Mouse (Mus musculus) MEL (cell line): ENCODE results near the gene Myzap. TPM values are rescaled to one million over a fixed set of nuclear protein-coding genes. Genes with fewer than 3 reads are reported as not detected.

Experiments used
- DNase-seq: peaks from one replicate; pipeline ENCODE4 v3.0.0; 2011; ENCODE audit warnings: low read depth, low spot score
- H3K27ac ChIP-seq: 2 replicates; pipeline ENCODE4 v1.5.1; 2012; ENCODE audit warnings: low read depth, mild to moderate bottlenecking, control low read depth, low read length, moderate library complexity; ENCODE audit not compliant: control insufficient read depth
- H3K27me3 ChIP-seq, 2 experiments: fragments of 150-350 bp in 1 of 2; sonication (generic) in 1 of 2; 2 replicates each; pipeline ENCODE4 v1.6.1; 2012; ENCODE audit warnings: low read length in 2 of 2, mild to moderate bottlenecking in 2 of 2, improper control_type of control experiment in 1 of 2, moderate library complexity in 1 of 2; ENCODE audit not compliant: insufficient read depth in 2 of 2, control insufficient read depth in 1 of 2
- H3K36me3 ChIP-seq, 2 experiments: 2 replicates each; pipeline ENCODE4 v1.6.1; 2012 to 2014; ENCODE audit warnings: low read length in 2 of 2, improper control_type of control experiment in 1 of 2, inconsistent platforms in 1 of 2, mild to moderate bottlenecking in 1 of 2; ENCODE audit not compliant: insufficient read depth in 2 of 2, control insufficient read depth in 1 of 2
- H3K4me1 ChIP-seq, 2 experiments: fragments of 150-350 bp in 1 of 2; sonication (generic) in 1 of 2; 2 replicates each; pipeline ENCODE4 v1.6.1; 2012; ENCODE audit warnings: low read length in 2 of 2, improper control_type of control experiment in 1 of 2, mild to moderate bottlenecking in 1 of 2; ENCODE audit not compliant: insufficient read depth in 2 of 2, control insufficient read depth in 1 of 2
- H3K4me3 ChIP-seq, 2 experiments: fragments of 150-350 bp in 1 of 2; sonication (generic) in 1 of 2; 2 replicates each; pipeline ENCODE4 v1.5.1; 2012; ENCODE audit warnings: low read depth in 2 of 2, low read length in 2 of 2, mild to moderate bottlenecking in 2 of 2, moderate library complexity in 2 of 2, control low read depth in 1 of 2, improper control_type of control experiment in 1 of 2; ENCODE audit not compliant: control insufficient read depth in 1 of 2, insufficient read depth in 1 of 2
- H3K79me2 ChIP-seq: 2 replicates; pipeline ENCODE4 v1.6.1; 2012; ENCODE audit warnings: mild to moderate bottlenecking, low read length, moderate library complexity; ENCODE audit not compliant: control insufficient read depth, poor library complexity, insufficient read depth
- H3K9ac ChIP-seq: 2 replicates; pipeline ENCODE4 v1.6.1; 2012; ENCODE audit warnings: low read depth, mild to moderate bottlenecking, control low read depth, low read length, moderate library complexity; ENCODE audit not compliant: control insufficient read depth, poor library complexity, severe bottlenecking
- H3K9me3 ChIP-seq: fragments of 150-350 bp; sonication (generic); replicated peaks from 2 replicates; pipeline ENCODE4 v1.6.1; 2012; ENCODE audit warnings: mild to moderate bottlenecking, low read length, improper control_type of control experiment, moderate library complexity; ENCODE audit not compliant: insufficient read depth
- CTCF ChIP-seq, 3 experiments: IDR thresholded peaks in 2 of 3; conservative IDR thresholded peaks in 1 of 3; 2 replicates each; pipeline ENCODE4 v1.5.1; 2011 to 2012; ENCODE audit warnings: low read length in 3 of 3, low read depth in 2 of 3, mild to moderate bottlenecking in 2 of 3, improper control_type of control experiment in 1 of 3, inconsistent platforms in 1 of 3, mixed read lengths in 1 of 3, moderate library complexity in 1 of 3; ENCODE audit not compliant: control insufficient read depth in 1 of 3, insufficient read depth in 1 of 3, poor library complexity in 1 of 3, severe bottlenecking in 1 of 3
- E2F4 ChIP-seq: IDR thresholded peaks from 2 replicates; pipeline ENCODE4 v1.6.1; 2011; ENCODE audit warnings: low read depth, low read length, improper control_type of control experiment, borderline replicate concordance
- ELF1 ChIP-seq: IDR thresholded peaks from 2 replicates; pipeline ENCODE4 v1.6.1; 2014; ENCODE audit warnings: low read depth, mild to moderate bottlenecking, inconsistent platforms, low read length, improper control_type of control experiment, moderate library complexity
- EP300 ChIP-seq, 2 experiments: IDR thresholded peaks; 2 replicates each; pipeline ENCODE4 v1.6.1; 2011; ENCODE audit warnings: improper control_type of control experiment in 2 of 2, low read length in 2 of 2, low read depth in 1 of 2, mild to moderate bottlenecking in 1 of 2
- ETS1 ChIP-seq: IDR thresholded peaks from 2 replicates; pipeline ENCODE4 v1.6.1; 2012; ENCODE audit warnings: low read depth, mild to moderate bottlenecking, inconsistent platforms, low read length, improper control_type of control experiment, moderate library complexity
- HCFC1 ChIP-seq: IDR thresholded peaks from 2 replicates; pipeline ENCODE4 v1.6.1; 2012; ENCODE audit warnings: low read depth, mild to moderate bottlenecking, inconsistent platforms, low read length, improper control_type of control experiment, moderate library complexity
- KAT2A ChIP-seq: conservative IDR thresholded peaks from 2 replicates; pipeline ENCODE4 v1.6.1; 2012; ENCODE audit warnings: low read depth, low read length, improper control_type of control experiment, inconsistent platforms
- MAFK ChIP-seq: IDR thresholded peaks from 2 replicates; pipeline ENCODE4 v1.6.1; 2011; ENCODE audit warnings: low read depth, mild to moderate bottlenecking, low read length, improper control_type of control experiment, borderline replicate concordance
- MAX ChIP-seq: IDR thresholded peaks from 2 replicates; pipeline ENCODE4 v1.6.1; 2011; ENCODE audit warnings: low read length, improper control_type of control experiment
- MAZ ChIP-seq: IDR thresholded peaks from 2 replicates; pipeline ENCODE4 v1.6.1; 2012; ENCODE audit warnings: low read depth, mild to moderate bottlenecking, inconsistent platforms, low read length, improper control_type of control experiment
- MEF2A ChIP-seq: IDR thresholded peaks from 2 replicates; pipeline ENCODE4 v1.6.1; 2014; ENCODE audit warnings: low read depth, mild to moderate bottlenecking, inconsistent platforms, low read length, improper control_type of control experiment; ENCODE audit not compliant: poor library complexity, insufficient replicate concordance, severe bottlenecking; ENCODE audit errors: extremely low read depth
- MXI1 ChIP-seq: IDR thresholded peaks from 2 replicates; pipeline ENCODE4 v1.6.1; 2011; ENCODE audit warnings: mild to moderate bottlenecking, low read depth, low read length, improper control_type of control experiment
- MYB ChIP-seq: IDR thresholded peaks from 2 replicates; pipeline ENCODE4 v1.6.1; 2011; ENCODE audit warnings: mild to moderate bottlenecking, low read depth, low read length, improper control_type of control experiment
- MYC ChIP-seq: IDR thresholded peaks from 2 replicates; pipeline ENCODE4 v1.6.1; 2011; ENCODE audit warnings: low read depth, mild to moderate bottlenecking, low read length, improper control_type of control experiment, moderate library complexity
- NELFE ChIP-seq: IDR thresholded peaks from 2 replicates; pipeline ENCODE4 v1.6.1; 2011; ENCODE audit warnings: low read depth, low read length, improper control_type of control experiment
- NRF1 ChIP-seq: IDR thresholded peaks from 2 replicates; pipeline ENCODE4 v1.6.1; 2014; ENCODE audit warnings: low read depth, mild to moderate bottlenecking, inconsistent platforms, low read length, improper control_type of control experiment, moderate library complexity; ENCODE audit not compliant: poor library complexity, insufficient read depth, severe bottlenecking
- RAD21 ChIP-seq: IDR thresholded peaks from 2 replicates; pipeline ENCODE4 v1.6.1; 2011; ENCODE audit warnings: mild to moderate bottlenecking, low read depth, low read length, improper control_type of control experiment
- TAL1 ChIP-seq: IDR thresholded peaks from 2 replicates; pipeline ENCODE4 v1.6.1; 2012; ENCODE audit warnings: mild to moderate bottlenecking, inconsistent platforms, low read length, moderate library complexity, mixed read lengths
- TCF12 ChIP-seq: IDR thresholded peaks from 2 replicates; pipeline ENCODE4 v1.6.1; 2014; ENCODE audit warnings: low read depth, mild to moderate bottlenecking, inconsistent platforms, low read length, improper control_type of control experiment, moderate library complexity
- USF1 ChIP-seq: IDR thresholded peaks from 2 replicates; pipeline ENCODE4 v1.6.1; 2014; ENCODE audit warnings: low read depth, mild to moderate bottlenecking, inconsistent platforms, low read length, improper control_type of control experiment, moderate library complexity
- ZKSCAN1 ChIP-seq: IDR thresholded peaks from 2 replicates; pipeline ENCODE4 v1.6.1; 2012; ENCODE audit warnings: low read depth, mild to moderate bottlenecking, inconsistent platforms, low read length, improper control_type of control experiment, moderate library complexity
- ZMIZ1 ChIP-seq: IDR thresholded peaks from 2 replicates; pipeline ENCODE4 v1.6.1; 2012; ENCODE audit warnings: low read depth, mild to moderate bottlenecking, inconsistent platforms, low read length, improper control_type of control experiment, moderate library complexity
- polyA plus RNA-seq, 2 experiments: library from polyadenylated mRNA; stranded (reverse) in 1 of 2; unstranded in 1 of 2; fragments of >175 nt in 1 of 2; fragments of >200 nt in 1 of 2; gene quantifications; 2 replicates each; pipeline versions ENCODE4 v1.2.1 to v1.2.4; 2012; ENCODE audit warnings: low replicate concordance in 2 of 2, low read depth in 1 of 2; ENCODE audit not compliant: insufficient read length in 2 of 2, insufficient read depth in 1 of 2, missing spikeins in 1 of 2
- total RNA-seq: library from RNA; depleted of rRNA; stranded (reverse); fragments of 300-350 nt; gene quantifications from 2 replicates; pipeline ENCODE4 v1.2.3, GENCODE M21; 2012

Gene Myzap
- total and polyA plus RNA-seq, 3 experiments, result 0.06 TPM; not detected in 2

GRCm38 (mm10) chr9:71557737-71558136, 34.4 kb downstream of the Myzap start:
- Histone ChIP-seq H3K27ac (no peak overlapping the region), H3K9ac (no peak overlapping the region), H3K4me1 (no peaks in the 10 kb centered on the region), H3K36me3 (no peaks in the 10 kb centered on the region), H3K4me3 (no peak overlapping the region), H3K27me3 (peaks cover 0 to 8% of the 10 kb centered on the region in 2 experiments), H3K9me3 (no peaks in the 10 kb centered on the region), H3K79me2 (no peaks in the 10 kb centered on the region)
- no peak for DNase-seq
- TF ChIP-seq MXI1 (no peak), RAD21 (no peak), USF1 (no peak), NRF1 (no peak), HCFC1 (no peak), MAX (no peak), ZMIZ1 (no peak), ETS1 (no peak), KAT2A (no peak), MAZ (no peak), ELF1 (no peak), TCF12 (no peak), E2F4 (no peak), NELFE (no peak), EP300 (IDR thresholded peaks at IDR 0.05; ENCODE audit: low read depth in 1 of 2, low read length in 2 of 2) (no peak), TAL1 (no peak), MYB (no peak), MAFK (no peak), ZKSCAN1 (no peak)

- no peak overlapping the region for H3K27ac ChIP-seq
- H3K79me2 ChIP-seq, result no peaks in the 10 kb centered on the region
- H3K9ac ChIP-seq, result no peak overlapping the region
- no peak overlapping the region for H3K4me3 ChIP-seq
- DNase-seq, result peak; percentile 5
- TF ChIP-seq MYC (no peak), MEF2A (no peak), CTCF (IDR thresholded peaks at IDR 0.05 in 2 of 3, conservative IDR thresholded peaks at IDR 0.05 in 1 of 3; ENCODE audit: control insufficient read depth in 1 of 3, insufficient read depth in 1 of 3, low read depth in 2 of 3, low read length in 3 of 3, poor library complexity in 1 of 3, severe bottlenecking in 1 of 3) (peak in 1 of 3 experiments; percentile 13; a peak in 1 of 6 replicates)
- no peaks in the 10 kb centered on the region for H3K9me3 ChIP-seq
- no peaks in the 10 kb centered on the region for H3K36me3 ChIP-seq
- peaks cover 0 to 8% of the 10 kb centered on the region in 2 experiments for H3K27me3 ChIP-seq
- no peaks in the 10 kb centered on the region for H3K4me1 ChIP-seq
These were observed 38.2 kb downstream of the Myzap start for GRCm38 (mm10) chr9:71554001-71554400.
